Mouse (Mus musculus) liver, postnatal 0 days (tissue): ENCODE measurements around the gene Cnnm2.

ENCODE experiments used
- CTCF ChIP-seq: sonication (generic); IDR thresholded peaks from 2 replicates; pipeline ENCODE4 v1.5.1; 2016; ENCODE audit warnings: antibody characterized with exemption, low read depth
- EP300 ChIP-seq: IDR thresholded peaks from 2 replicates; pipeline ENCODE4 v1.6.1; 2016; ENCODE audit warnings: antibody characterized with exemption, low read depth, mild to moderate bottlenecking

DNA sequence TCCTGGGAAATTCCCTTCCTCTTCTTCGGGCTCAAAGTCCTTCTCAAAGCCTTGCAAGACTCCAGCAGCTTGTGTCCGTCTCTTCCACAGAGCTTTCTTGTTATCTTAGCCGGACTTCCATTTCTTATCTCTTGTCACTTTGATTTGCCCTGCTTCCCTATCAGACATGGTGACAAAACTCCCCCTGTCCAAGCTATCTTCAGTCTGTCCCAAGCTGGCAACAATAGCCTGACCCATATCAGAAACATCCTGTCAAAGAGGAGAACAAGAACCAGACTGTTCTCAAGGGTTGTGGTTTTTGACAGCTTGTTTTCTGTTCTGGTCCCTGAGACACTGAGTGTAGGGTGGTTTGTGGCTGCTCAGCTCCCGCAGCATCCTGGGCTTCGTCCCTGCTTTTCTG lies 26.2 kb upstream of the Cnnm2 start:
- TF ChIP-seq CTCF = no peak
- no peak for TF ChIP-seq EP300
